Mouse (Mus musculus) urinary bladder, adult 2 months (tissue): ENCODE measurements around the gene 4930467E23Rik. TPM values are rescaled to one million over a fixed set of nuclear protein-coding genes. Genes with fewer than 3 reads are reported as not detected.
"Not testable (repeated sequence)": the region's sequence is repeated elsewhere in the genome, so short reads cannot be mapped to it uniquely, and the experiment has no call there.

ENCODE experiments used
- DNase-seq: peaks from one replicate; pipeline ENCODE4 v3.0.0; 2022; ENCODE audit warnings: low spot score
- polyA plus RNA-seq: library from polyadenylated mRNA; depleted of rRNA; stranded (reverse); fragments of >200 nt; gene quantifications from 2 replicates; pipeline ENCODE4 v1.2.3, GENCODE M21; 2012; rRNA removed

4930467E23Rik gene
- 0.04 TPM in 1 of 2 replicates, not detected in the other for polyA plus RNA-seq

GRCm38 (mm10) chr8:19729276-19729675 lies at the start of gene 4930467E23Rik:
Gene 4930467E23Rik (plus strand): TSS chr8:19729576.
- not testable (repeated sequence) for DNase-seq

GRCm38 (mm10) chr8:19682311-19682710 lies 47.1 kb upstream of the 4930467E23Rik start:
- DNase-seq, result not testable (repeated sequence)

- DNase-seq, result not testable (repeated sequence)
Observed at GRCm38 (mm10) chr8:19685476-19685875, 43.9 kb upstream of the 4930467E23Rik start.

GRCm38 (mm10) chr8:19688802-19689525 lies 40.4 kb upstream of the 4930467E23Rik start:
- peak; percentile 39 for DNase-seq

- not testable (repeated sequence) for DNase-seq
Observed at GRCm38 (mm10) chr8:19689745-19690144, 39.6 kb upstream of the 4930467E23Rik start.

DNA sequence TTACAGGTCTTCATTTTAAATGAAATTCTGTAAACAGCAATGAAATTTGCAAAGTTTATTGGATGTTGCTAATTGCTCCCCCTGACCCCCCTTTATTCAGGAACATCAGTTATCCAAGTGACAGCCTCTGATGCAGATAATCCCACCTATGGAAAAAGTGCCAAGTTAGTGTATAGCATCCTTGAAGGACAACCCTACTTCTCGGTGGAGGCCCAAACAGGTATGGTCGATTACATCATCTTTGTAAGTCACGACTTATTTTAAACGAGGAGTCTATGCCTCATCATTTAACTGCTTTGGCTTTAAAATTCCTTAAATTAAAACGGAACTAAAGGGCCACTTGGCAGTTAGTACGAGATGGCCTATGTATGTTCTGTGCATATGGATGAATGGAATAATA lies 38.0 kb upstream of the 4930467E23Rik start:
- not testable (repeated sequence) for DNase-seq

DNA sequence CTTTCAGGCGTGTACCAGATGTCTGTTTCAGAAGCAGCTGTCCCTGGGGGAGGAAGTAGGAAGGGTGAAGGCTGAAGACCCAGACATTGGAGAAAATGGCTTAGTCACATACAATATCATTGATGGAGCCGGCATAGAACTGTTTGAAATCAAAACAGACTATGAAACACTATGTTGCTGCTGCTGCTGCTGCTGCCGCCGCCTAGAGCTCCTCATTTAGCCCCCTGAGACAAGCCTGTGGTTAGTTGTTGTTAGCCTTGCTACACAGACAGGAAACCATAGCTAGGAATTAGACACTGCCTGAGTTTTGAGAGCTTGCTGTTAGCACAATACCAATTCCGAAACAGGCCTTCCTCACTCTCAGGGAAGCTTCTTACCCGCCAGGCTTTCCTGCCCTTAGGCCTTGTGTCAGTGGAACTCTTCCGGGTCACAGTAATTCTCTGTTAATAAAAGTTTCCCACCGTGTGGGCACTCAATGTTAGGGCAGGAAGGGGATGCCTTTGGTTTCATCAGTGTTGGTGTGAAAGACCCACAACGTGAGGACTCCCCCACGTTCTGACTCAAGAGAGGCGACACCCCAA lies 31.8 kb upstream of the 4930467E23Rik start:
- peak; percentile 39 for DNase-seq

DNA sequence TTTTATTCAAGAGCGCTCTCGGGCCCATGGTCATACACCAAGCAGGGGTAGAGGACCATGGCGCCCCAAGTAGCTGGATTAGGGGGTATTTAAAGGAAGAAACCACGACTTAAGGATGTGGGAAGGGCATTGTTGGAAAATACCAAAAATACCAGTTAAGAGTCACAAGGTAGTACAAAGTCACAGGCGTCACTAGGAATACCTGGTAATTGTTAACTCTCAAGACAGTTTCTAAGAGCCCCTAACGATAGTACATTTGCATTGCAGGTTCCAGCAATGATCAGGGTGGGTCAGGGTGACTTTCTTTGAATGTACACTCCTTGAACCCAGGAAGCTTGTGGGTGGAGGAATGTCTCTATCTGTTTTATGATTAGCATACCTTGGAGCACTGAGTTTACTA lies 31.3 kb upstream of the 4930467E23Rik start:
- not testable (repeated sequence) for DNase-seq

DNA sequence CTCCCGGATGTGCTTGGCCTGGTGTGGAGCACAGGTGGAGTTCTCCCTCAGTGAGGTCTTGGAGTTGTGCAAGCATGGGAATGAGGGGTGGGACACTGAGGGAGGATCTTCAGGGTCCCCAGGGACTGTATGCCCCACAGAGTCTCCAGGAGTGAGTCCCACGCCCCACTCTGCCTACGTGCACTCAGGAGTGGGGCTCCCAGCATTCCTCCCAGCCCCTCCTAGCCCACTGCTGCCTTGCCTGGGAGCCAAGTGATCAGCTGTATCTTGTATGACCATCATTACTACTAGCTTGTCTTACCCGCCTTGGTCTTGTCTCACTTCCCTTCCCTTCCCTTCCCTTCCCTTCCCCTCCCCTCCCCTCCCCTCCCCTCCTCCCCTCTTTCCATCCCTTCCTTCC lies 30.7 kb upstream of the 4930467E23Rik start:
- peak; percentile 80 for DNase-seq

GRCm38 (mm10) chr8:19701326-19701725 lies 28.1 kb upstream of the 4930467E23Rik start:
- DNase-seq, result not testable (repeated sequence)

DNA sequence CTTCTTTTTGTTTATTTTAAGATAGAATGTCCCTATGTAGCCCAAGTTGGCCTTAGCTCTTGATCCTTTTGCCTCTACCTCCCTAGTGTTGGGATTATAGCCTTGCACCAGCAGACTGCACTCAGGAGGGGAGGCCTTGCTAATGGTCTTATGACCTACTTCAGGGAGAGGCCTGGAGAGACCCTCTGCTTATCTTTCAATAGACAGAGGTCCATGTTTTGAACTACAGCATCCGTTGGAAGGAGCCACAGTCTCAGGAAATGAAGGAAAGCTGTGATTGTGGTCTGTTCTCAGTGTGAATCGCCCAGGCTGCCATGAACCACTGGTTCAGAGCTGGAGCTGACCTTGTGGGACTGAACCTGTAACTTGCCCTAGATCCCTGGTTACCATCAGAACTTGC lies 27.1 kb upstream of the 4930467E23Rik start:
- not testable (repeated sequence) for DNase-seq

- DNase-seq, result peak; percentile 76
Observed at GRCm38 (mm10) chr8:19702972-19703709, 26.2 kb upstream of the 4930467E23Rik start.

DNA sequence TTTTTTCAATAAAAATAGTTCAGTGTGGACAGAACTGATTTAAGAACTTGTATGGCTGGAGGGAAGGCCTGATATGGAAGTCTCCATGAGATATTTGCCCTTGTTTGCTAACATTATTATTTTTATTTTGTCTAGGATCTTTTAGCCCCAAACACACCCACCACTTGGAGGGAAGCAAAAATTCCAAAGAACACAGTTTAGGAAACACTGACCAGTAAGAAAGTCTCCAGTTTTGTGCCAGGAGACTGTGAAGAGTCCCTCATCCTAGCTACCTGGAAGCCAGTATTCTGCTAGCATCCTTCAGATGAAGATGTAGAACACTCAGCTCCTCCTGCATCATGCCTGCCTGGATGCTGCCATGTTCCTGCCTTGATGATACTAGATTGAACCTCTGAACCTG lies 25.5 kb upstream of the 4930467E23Rik start:
- DNase-seq, result not testable (repeated sequence)

DNA sequence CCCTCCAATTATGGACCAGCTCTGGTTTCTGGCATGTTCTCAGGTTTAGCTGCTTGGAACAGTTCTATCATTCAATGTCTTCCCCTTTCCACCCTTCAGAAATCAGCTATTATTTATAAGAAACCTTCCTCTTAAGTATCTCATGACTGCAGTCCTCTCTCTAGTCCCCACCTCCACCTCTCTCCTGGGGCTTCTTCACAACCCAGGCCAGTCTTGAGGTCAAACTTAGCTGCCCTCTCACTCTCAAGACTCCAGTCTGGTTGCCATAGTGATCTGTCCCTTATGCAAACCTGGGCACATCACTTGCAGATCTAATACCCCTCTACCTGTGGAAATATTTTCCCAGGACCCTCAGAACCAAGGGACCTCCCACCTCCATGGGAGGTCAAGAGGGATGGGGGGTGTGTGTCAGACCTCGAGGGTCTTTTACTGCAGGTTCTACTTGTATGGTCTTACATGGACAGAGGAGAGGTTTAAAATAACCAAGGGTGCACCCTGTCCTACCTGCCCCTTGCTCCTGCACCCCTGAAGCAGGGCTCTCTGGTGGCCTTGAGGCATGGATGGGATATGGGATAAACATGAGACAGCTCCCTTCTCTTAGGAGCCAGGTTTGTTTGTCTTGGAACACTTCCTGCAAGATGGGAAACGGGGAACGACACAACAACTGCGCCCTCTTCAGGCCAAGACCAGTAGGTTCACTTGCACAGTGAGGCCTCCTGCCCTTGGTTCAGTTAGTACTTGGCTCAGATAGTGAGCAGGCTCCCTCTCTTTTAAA lies 24.7 kb upstream of the 4930467E23Rik start:
- peak; percentile 63 for DNase-seq

GRCm38 (mm10) chr8:19705216-19705600 lies 24.2 kb upstream of the 4930467E23Rik start:
- DNase-seq, result peak; percentile 26

DNA sequence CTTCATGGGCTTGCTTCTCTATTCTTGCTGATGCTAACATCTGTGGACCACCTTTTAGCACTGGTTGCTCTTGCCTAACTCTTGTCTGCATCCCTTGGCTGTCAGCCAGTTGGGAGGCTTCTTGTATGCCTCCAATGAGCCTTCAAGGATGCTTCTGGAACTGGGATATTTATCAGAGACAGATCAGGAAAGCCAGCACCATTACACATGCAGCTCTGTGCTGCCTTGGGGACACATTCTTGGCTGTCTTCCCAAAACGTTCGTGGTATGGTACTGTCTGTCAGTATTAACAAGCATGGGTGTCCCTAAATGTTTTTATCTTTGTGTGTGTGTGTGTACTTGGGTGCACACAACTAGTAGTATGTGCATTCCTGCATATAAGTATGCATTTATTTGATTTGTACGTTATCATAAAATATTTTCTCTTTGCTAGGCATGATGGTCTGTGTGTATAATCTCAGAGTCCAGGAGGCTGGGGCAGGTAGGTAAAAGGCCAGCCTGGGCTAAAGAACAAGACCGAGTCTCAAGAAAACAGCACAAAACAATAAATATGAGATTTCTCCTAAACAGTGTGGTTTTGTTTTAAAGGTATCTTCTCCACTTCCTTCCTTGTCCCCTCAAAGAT lies 23.2 kb upstream of the 4930467E23Rik start:
- DNase-seq, result not testable (repeated sequence)

GRCm38 (mm10) chr8:19706918-19707760 lies 22.2 kb upstream of the 4930467E23Rik start:
- DNase-seq, result peak; percentile 69

DNA sequence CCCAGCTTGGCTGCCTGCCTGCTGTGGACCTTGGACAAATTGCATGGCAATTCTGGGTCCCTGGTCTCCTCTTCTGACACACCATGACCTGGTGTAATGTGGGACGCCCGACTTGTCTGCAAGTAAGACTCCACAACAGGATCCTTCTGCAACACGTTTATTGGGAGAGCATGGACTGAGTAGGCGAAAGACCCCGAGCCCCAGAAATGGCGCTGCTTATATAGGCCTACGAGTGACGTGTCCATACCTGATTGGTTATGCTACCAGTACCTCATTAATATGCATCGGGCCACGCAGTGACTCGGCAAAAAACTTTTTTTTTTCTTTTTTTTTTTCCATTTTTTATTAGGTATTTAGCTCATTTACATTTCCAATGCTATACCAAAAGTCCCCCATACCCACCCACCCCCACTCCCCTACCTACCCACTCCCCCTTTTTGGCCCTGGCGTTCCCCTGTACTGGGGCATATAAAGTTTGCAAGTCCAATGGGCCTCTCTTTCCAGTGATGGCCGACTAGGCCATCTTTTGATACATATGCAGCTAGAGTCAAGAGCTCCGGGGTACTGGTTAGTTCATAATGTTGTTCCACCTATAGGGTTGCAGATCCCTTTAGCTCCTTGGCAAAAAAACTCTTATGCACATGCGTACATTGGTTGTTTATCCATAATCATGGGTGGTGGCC lies 21.5 kb upstream of the 4930467E23Rik start:
- peak; percentile 29 for DNase-seq

DNA sequence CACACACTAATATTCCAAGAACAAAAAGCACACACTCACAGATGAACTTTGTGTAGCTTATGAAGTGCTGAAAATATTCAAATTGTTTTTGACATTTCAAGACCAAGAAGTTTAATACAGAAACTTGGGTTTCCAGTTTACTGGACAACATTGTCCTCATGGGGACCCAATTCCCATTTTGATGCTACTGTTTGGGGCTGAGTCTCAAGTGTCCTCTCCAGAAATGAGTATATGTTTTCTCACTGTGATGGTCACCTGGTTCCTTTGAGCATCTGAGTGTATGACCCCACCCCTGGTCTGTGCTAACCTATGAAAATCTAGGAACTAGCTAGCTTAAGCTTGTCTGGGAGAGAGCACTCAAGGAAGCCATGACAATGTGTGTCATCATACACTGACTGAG lies 20.4 kb upstream of the 4930467E23Rik start:
- DNase-seq, result not testable (repeated sequence)

DNA sequence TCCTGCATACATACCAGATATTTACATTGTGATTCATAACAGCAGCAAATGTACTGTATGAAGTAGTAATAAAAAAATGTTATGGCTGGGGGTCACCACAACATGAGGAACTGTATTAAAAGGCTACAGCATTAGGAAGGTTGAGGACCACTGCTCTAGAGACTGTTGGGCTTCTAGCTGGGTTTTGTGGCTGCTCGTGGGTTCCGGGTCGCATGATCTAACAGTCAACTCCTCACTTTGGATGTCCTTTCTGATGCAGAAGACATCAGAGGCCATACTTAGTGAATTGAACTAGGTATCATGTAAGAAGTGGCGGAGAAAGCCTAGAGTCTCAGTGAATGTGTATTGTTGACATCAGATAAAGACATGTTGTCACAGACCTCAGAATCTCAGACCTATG lies 19.9 kb upstream of the 4930467E23Rik start:
- peak; percentile 46 for DNase-seq
